Mouse (Mus musculus): Measurements from ENCODE around the gene Arrb2.
"Not testable (repeated sequence)": the region's sequence is repeated elsewhere in the genome, so short reads cannot be mapped to it uniquely, and the experiment has no call there.

Arrb2 gene

GRCm38 (mm10) chr11:70432048-70432894, at the start of gene Arrb2:
Gene Arrb2 (plus strand): TSS chr11:70432635.
- DNase-seq (ENCODE audit: low read depth) = peak; percentile 93

GRCm38 (mm10) chr11:70384136-70384535, 48.3 kb upstream of the Arrb2 start:
- DNase-seq (ENCODE audit: low read depth) = no peak

- DNase-seq (ENCODE audit: low read depth) = no peak
Measured at GRCm38 (mm10) chr11:70387436-70387835, 45.0 kb upstream of the Arrb2 start.

GRCm38 (mm10) chr11:70389421-70389820, 43.0 kb upstream of the Arrb2 start:
- DNase-seq (ENCODE audit: low read depth) = no peak

- no peak for DNase-seq (ENCODE audit: low read depth)
Measured at GRCm38 (mm10) chr11:70403598-70403997, 28.8 kb upstream of the Arrb2 start.

GRCm38 (mm10) chr11:70409594-70410296, 22.7 kb upstream of the Arrb2 start, which contains the start of gene Pelp1:
Gene Pelp1 (minus strand): TSS chr11:70410031.
- DNase-seq (ENCODE audit: low read depth) = peak; percentile 66

GRCm38 (mm10) chr11:70410297-70410643, 22.2 kb upstream of the Arrb2 start:
- DNase-seq (ENCODE audit: low read depth) = no peak

GRCm38 (mm10) chr11:70412591-70412990, 19.8 kb upstream of the Arrb2 start:
- DNase-seq (ENCODE audit: low read depth) = no peak

GRCm38 (mm10) chr11:70413961-70414360, 18.5 kb upstream of the Arrb2 start:
- peak; percentile 66 for DNase-seq (ENCODE audit: low read depth)

- DNase-seq (ENCODE audit: low read depth) = no peak
Measured at GRCm38 (mm10) chr11:70418199-70418598, 14.2 kb upstream of the Arrb2 start.

- DNase-seq (ENCODE audit: low read depth) = no peak
Measured at GRCm38 (mm10) chr11:70419486-70419885, 12.9 kb upstream of the Arrb2 start.

GRCm38 (mm10) chr11:70426598-70426997, 5.8 kb upstream of the Arrb2 start:
- not testable (repeated sequence) for DNase-seq (ENCODE audit: low read depth)

- DNase-seq (ENCODE audit: low read depth) = no peak
Measured at GRCm38 (mm10) chr11:70431574-70431973, 861 bp upstream of the Arrb2 start.

- DNase-seq (ENCODE audit: low read depth) = no peak
Measured at GRCm38 (mm10) chr11:70432895-70433568, 597 bp downstream of the Arrb2 start.

GRCm38 (mm10) chr11:70433569-70433943, 1.1 kb downstream of the Arrb2 start:
- no peak for DNase-seq (ENCODE audit: low read depth)

GRCm38 (mm10) chr11:70433951-70434350, 1.5 kb downstream of the Arrb2 start:
- no peak for DNase-seq (ENCODE audit: low read depth)

- no peak for DNase-seq (ENCODE audit: low read depth)
Measured at GRCm38 (mm10) chr11:70435476-70435875, 3.0 kb downstream of the Arrb2 start.

GRCm38 (mm10) chr11:70437426-70437825, 5.0 kb downstream of the Arrb2 start:
- DNase-seq (ENCODE audit: low read depth) = no peak

GRCm38 (mm10) chr11:70438728-70439374, 6.4 kb downstream of the Arrb2 start:
- DNase-seq (ENCODE audit: low read depth) = no peak

GRCm38 (mm10) chr11:70440637-70441036, 8.2 kb downstream of the Arrb2 start:
- DNase-seq (ENCODE audit: low read depth) = no peak

- DNase-seq (ENCODE audit: low read depth) = no peak
Measured at GRCm38 (mm10) chr11:70441882-70442281, 9.4 kb downstream of the Arrb2 start.

- no peak for DNase-seq (ENCODE audit: low read depth)
Measured at GRCm38 (mm10) chr11:70443964-70444363, 11.5 kb downstream of the Arrb2 start.
